Mouse (Mus musculus) heart, embryonic 11.5 days (tissue): ENCODE results near the gene Faim2. TPM values are rescaled to one million over a fixed set of nuclear protein-coding genes. Genes with fewer than 3 reads are reported as not detected.
A peak's percentile ranks its signal among the peaks of the same experiment; 100 is the strongest.

Experiments used
- ATAC-seq: fragments of 200-750 bp; cut with Nextera tagmentation; replicated peaks from 2 replicates; pipeline ENCODE4 v1.8.0; 2017; ENCODE audit warnings: moderate library complexity; ENCODE audit not compliant: insufficient number of reproducible peaks, low FRiP score, low TSS enrichment
- H3K27ac ChIP-seq: fragments of 300-500 bp; sonication (generic); 2 replicates; pipeline ENCODE4 v1.5.1; 2014; ENCODE audit warnings: mild to moderate bottlenecking, low read depth, low read length
- H3K27me3 ChIP-seq: fragments of 300-500 bp; sonication (generic); 2 replicates; pipeline ENCODE4 v1.6.1; 2014; ENCODE audit warnings: mild to moderate bottlenecking, low read length, mixed read lengths; ENCODE audit not compliant: control insufficient read depth, insufficient read depth
- H3K36me3 ChIP-seq: fragments of 300-500 bp; sonication (generic); 2 replicates; pipeline ENCODE4 v1.6.1; 2014; ENCODE audit warnings: mild to moderate bottlenecking, low read length, moderate library complexity, mixed read lengths; ENCODE audit not compliant: control insufficient read depth, insufficient read depth
- H3K4me1 ChIP-seq: fragments of 300-500 bp; sonication (generic); 2 replicates; pipeline ENCODE4 v1.6.1; 2014; ENCODE audit warnings: low read length; ENCODE audit not compliant: control insufficient read depth, insufficient read depth
- H3K4me2 ChIP-seq: fragments of 300-500 bp; sonication (generic); 2 replicates; pipeline ENCODE4 v1.6.1; 2014; ENCODE audit warnings: mild to moderate bottlenecking, moderate library complexity
- H3K4me3 ChIP-seq: fragments of 300-500 bp; sonication (generic); 2 replicates; pipeline ENCODE4 v1.5.1; 2014; ENCODE audit warnings: low read depth, low read length
- H3K9ac ChIP-seq: fragments of 300-500 bp; sonication (generic); 2 replicates; pipeline ENCODE4 v1.6.1; 2014; ENCODE audit warnings: mild to moderate bottlenecking, low read depth, low read length, moderate library complexity
- H3K9me3 ChIP-seq: fragments of 300-500 bp; sonication (generic); replicated peaks from 2 replicates; pipeline ENCODE4 v1.6.1; 2016; ENCODE audit warnings: low read length; ENCODE audit not compliant: control insufficient read depth
- WGBS: fragments of 180-500 bp; shearing (Covaris S2); extraction: QIAGEN DNeasy Blood & Tissue Kit; methylation state at CpG from one replicate; pipeline ENCODE4 v1.1.7; 2014; ENCODE audit not compliant: insufficient replicate concordance; 5-methylcytosine and 5-hydroxymethylcytosine counted together
- polyA plus RNA-seq: library from polyadenylated mRNA; unstranded; fragments of >200 nt; fragmentation: Nextera tagmentation; extraction: Ambion mirVana; gene quantifications from 2 replicates; pipeline ENCODE4 v1.2.1, GENCODE M21; 2014

Gene Faim2
- polyA plus RNA-seq, 1 experiment from 2014 or later, result 0.40 TPM

GRCm38 (mm10) chr15:99502311-99502831, 25.6 kb downstream of the Faim2 start:
- no peak overlapping the region for H3K9ac ChIP-seq
- H3K4me3 ChIP-seq, result no peak overlapping the region
- no peaks in the 10 kb centered on the region for H3K36me3 ChIP-seq
- ATAC-seq, result no peak
- H3K27ac ChIP-seq, result no peak overlapping the region
- H3K4me1 ChIP-seq, result peaks cover 42% of the 10 kb centered on the region
- H3K27me3 ChIP-seq, result peaks cover 51% of the 10 kb centered on the region
- 58% methylated on average over 12 of the region's 12 CpGs for WGBS
- H3K4me2 ChIP-seq, result no peak overlapping the region
- H3K9me3 ChIP-seq, result no peaks in the 10 kb centered on the region

- Histone ChIP-seq H3K4me1 (peaks cover 42% of the 10 kb centered on the region), H3K4me3 (no peak overlapping the region), H3K4me2 (no peak overlapping the region), H3K27ac (no peak overlapping the region), H3K9ac (no peak overlapping the region), H3K9me3 (no peaks in the 10 kb centered on the region), H3K36me3 (no peaks in the 10 kb centered on the region), H3K27me3 (peaks cover 50% of the 10 kb centered on the region)
- WGBS, result 71% methylated on average over 20 of the region's 20 CpGs
- no peak for ATAC-seq
Measured at GRCm38 (mm10) chr15:99501292-99502260, 26.4 kb downstream of the Faim2 start.

- Histone ChIP-seq H3K4me3 (no peak overlapping the region), H3K4me2 (peak overlapping the region; percentile 34), H3K27me3 (peaks cover 37% of the 10 kb centered on the region), H3K4me1 (peaks cover 35% of the 10 kb centered on the region), H3K9ac (no peak overlapping the region), H3K36me3 (no peaks in the 10 kb centered on the region), H3K9me3 (no peaks in the 10 kb centered on the region), H3K27ac (no peak overlapping the region)
- no peak for ATAC-seq
- WGBS, result 12% methylated on average over 5 of the region's 5 CpGs
Measured at GRCm38 (mm10) chr15:99500320-99500719, 27.6 kb downstream of the Faim2 start.

GRCm38 (mm10) chr15:99499726-99500125, 28.2 kb downstream of the Faim2 start:
- Histone ChIP-seq H3K4me3 (no peak overlapping the region), H3K27me3 (peaks cover 34% of the 10 kb centered on the region), H3K4me2 (peak overlapping the region; percentile 34), H3K4me1 (peaks cover 29% of the 10 kb centered on the region), H3K27ac (no peak overlapping the region), H3K9me3 (no peaks in the 10 kb centered on the region), H3K36me3 (no peaks in the 10 kb centered on the region), H3K9ac (no peak overlapping the region; the same call in 1 of the 2 replicates)
- ATAC-seq, result no peak
- 27% methylated on average over 6 of the region's 6 CpGs for WGBS

- H3K4me3 ChIP-seq, result no peak overlapping the region
- no peak overlapping the region for H3K27ac ChIP-seq
- no peak overlapping the region for H3K4me2 ChIP-seq
- H3K9me3 ChIP-seq, result no peaks in the 10 kb centered on the region
- no peak for ATAC-seq
- no peaks in the 10 kb centered on the region for H3K36me3 ChIP-seq
- H3K27me3 ChIP-seq, result peaks cover 32% of the 10 kb centered on the region
- peaks cover 29% of the 10 kb centered on the region for H3K4me1 ChIP-seq
- WGBS, result 8% methylated on average over 4 of the region's 4 CpGs
- H3K9ac ChIP-seq, result no peak overlapping the region
Measured at GRCm38 (mm10) chr15:99498781-99499180, 29.2 kb downstream of the Faim2 start.

- H3K27ac ChIP-seq, result no peak overlapping the region
- H3K9me3 ChIP-seq, result no peaks in the 10 kb centered on the region
- peaks cover 28% of the 10 kb centered on the region for H3K27me3 ChIP-seq
- no peak for ATAC-seq
- H3K4me3 ChIP-seq, result no peak overlapping the region
- WGBS, result 79% methylated on average over 4 of the region's 4 CpGs
- H3K9ac ChIP-seq, result no peak overlapping the region
- H3K4me1 ChIP-seq, result peaks cover 29% of the 10 kb centered on the region
- H3K4me2 ChIP-seq, result no peak overlapping the region
- H3K36me3 ChIP-seq, result no peaks in the 10 kb centered on the region
Measured at GRCm38 (mm10) chr15:99498356-99498755, 29.6 kb downstream of the Faim2 start.

GRCm38 (mm10) chr15:99497527-99498242, 30.3 kb downstream of the Faim2 start:
- Histone ChIP-seq H3K9me3 (no peaks in the 10 kb centered on the region), H3K4me2 (no peak overlapping the region), H3K27ac (no peak overlapping the region), H3K27me3 (peaks cover 28% of the 10 kb centered on the region), H3K4me3 (no peak overlapping the region), H3K36me3 (no peaks in the 10 kb centered on the region), H3K4me1 (peaks cover 29% of the 10 kb centered on the region), H3K9ac (no peak overlapping the region)
- WGBS, result 50% methylated on average over 12 of the region's 12 CpGs
- no peak for ATAC-seq

- no peak overlapping the region for H3K27ac ChIP-seq
- H3K27me3 ChIP-seq, result peaks cover 27% of the 10 kb centered on the region
- H3K4me1 ChIP-seq, result peaks cover 29% of the 10 kb centered on the region
- no peak overlapping the region for H3K9ac ChIP-seq
- no peak overlapping the region for H3K4me2 ChIP-seq
- no peak overlapping the region for H3K4me3 ChIP-seq
- no peak for ATAC-seq
- H3K36me3 ChIP-seq, result no peaks in the 10 kb centered on the region
- 11% methylated on average over 4 of the region's 4 CpGs for WGBS
- no peaks in the 10 kb centered on the region for H3K9me3 ChIP-seq
Measured at GRCm38 (mm10) chr15:99497061-99497460, 30.9 kb downstream of the Faim2 start.
